Mouse (Mus musculus) liver, embryonic 13.5 days (tissue): Measurements from ENCODE around the gene Ldah. TPM values are rescaled to one million over a fixed set of nuclear protein-coding genes. Genes with fewer than 3 reads are reported as not detected.

Source experiments
- ATAC-seq: fragments of 200-750 bp; cut with Nextera tagmentation; 2 replicates; pipeline ENCODE4 v1.8.0; 2017; ENCODE audit warnings: low read depth, mild to moderate bottlenecking, moderate number of reproducible peaks, moderate library complexity
- DNase-seq: peaks from one replicate; pipeline ENCODE4 v3.0.0; 2022
- H3K27ac ChIP-seq: fragments of 300-500 bp; sonication (generic); 2 replicates; pipeline ENCODE4 v1.5.1; 2015; ENCODE audit warnings: moderate library complexity, mild to moderate bottlenecking, inconsistent platforms
- H3K27me3 ChIP-seq: fragments of 300-500 bp; sonication (generic); 2 replicates; pipeline ENCODE4 v1.6.1; 2015; ENCODE audit warnings: mild to moderate bottlenecking, inconsistent platforms
- H3K36me3 ChIP-seq: fragments of 300-500 bp; sonication (generic); 2 replicates; pipeline ENCODE4 v1.6.1; 2015; ENCODE audit warnings: mild to moderate bottlenecking, inconsistent platforms
- H3K4me1 ChIP-seq: fragments of 300-500 bp; sonication (generic); replicated peaks from 2 replicates; pipeline ENCODE4 v1.6.1; 2015; ENCODE audit warnings: inconsistent platforms
- H3K4me2 ChIP-seq: fragments of 300-500 bp; sonication (generic); 2 replicates; pipeline ENCODE4 v1.6.1; 2015; ENCODE audit warnings: inconsistent platforms, mild to moderate bottlenecking, moderate library complexity
- H3K4me3 ChIP-seq: fragments of 300-500 bp; sonication (generic); replicated peaks from 2 replicates; pipeline ENCODE4 v1.5.1; 2015; ENCODE audit warnings: mild to moderate bottlenecking, inconsistent platforms
- H3K9ac ChIP-seq: fragments of 300-500 bp; sonication (generic); 2 replicates; pipeline ENCODE4 v1.6.1; 2015; ENCODE audit warnings: mild to moderate bottlenecking, inconsistent platforms
- H3K9me3 ChIP-seq: fragments of 300-500 bp; sonication (generic); replicated peaks from 2 replicates; pipeline ENCODE4 v1.6.1; 2016; ENCODE audit warnings: inconsistent platforms
- WGBS: fragments of 180-500 bp; shearing (Covaris S2); methylation state at CpG from one replicate; pipeline ENCODE4 v1.1.7; 2015; ENCODE audit not compliant: insufficient replicate concordance; 5-methylcytosine and 5-hydroxymethylcytosine counted together
- polyA plus RNA-seq: library from polyadenylated mRNA; unstranded; fragments of >200 nt; fragmentation: Nextera tagmentation; extraction: Ambion mirVana; gene quantifications from 2 replicates; pipeline ENCODE4 v1.2.1, GENCODE M21; 2015

Ldah gene
- polyA plus RNA-seq, 1 experiment from 2014 or later, result 33.9 TPM

DNA sequence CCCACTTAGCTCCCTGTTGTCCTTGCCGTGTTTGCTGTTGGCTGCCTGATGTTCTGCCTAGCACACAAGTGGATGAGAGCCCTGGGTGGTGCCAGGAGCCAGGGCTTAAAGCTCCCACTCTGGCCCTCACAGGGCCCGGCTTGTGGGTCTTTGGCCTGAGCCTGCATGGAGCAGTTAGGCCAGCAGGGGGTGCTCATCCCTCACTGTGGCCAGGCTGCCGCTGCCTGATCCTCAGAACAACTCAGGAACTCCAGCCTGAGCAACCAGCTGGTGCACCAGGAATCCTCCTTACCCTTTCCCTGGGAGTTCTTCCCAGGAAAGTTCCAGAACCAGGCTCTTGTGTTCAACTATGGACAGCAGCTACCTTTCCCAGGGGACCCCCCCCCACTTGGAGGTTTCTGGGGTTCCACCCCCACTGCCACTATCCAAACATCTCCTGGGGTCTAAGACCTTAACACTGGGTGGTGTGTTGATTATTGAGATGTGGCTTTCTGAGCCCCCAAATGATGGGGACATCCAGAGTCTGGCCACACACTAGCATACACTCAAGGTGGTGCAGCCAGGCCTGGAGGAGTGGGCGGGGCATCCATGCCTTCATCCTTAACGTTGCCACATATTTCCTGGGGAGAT, 112.3 kb downstream of the Ldah start:
- DNase-seq (peak; percentile 31), ATAC-seq (0 out of 2 replicates have a peak, but pooled peaks have one; percentile 15)
- Histone ChIP-seq H3K4me1 (no peaks in the 10 kb centered on the region), H3K4me3 (no peak overlapping the region), H3K9ac (no peak overlapping the region), H3K27me3 (no peaks in the 10 kb centered on the region), H3K9me3 (no peaks in the 10 kb centered on the region), H3K4me2 (no peak overlapping the region), H3K27ac (no peak overlapping the region), H3K36me3 (0 out of 2 replicates have a peak, but pooled peaks cover 8% of the 10 kb centered on the region)
- 39% methylated on average over 5 of the region's 5 CpGs for WGBS

DNA sequence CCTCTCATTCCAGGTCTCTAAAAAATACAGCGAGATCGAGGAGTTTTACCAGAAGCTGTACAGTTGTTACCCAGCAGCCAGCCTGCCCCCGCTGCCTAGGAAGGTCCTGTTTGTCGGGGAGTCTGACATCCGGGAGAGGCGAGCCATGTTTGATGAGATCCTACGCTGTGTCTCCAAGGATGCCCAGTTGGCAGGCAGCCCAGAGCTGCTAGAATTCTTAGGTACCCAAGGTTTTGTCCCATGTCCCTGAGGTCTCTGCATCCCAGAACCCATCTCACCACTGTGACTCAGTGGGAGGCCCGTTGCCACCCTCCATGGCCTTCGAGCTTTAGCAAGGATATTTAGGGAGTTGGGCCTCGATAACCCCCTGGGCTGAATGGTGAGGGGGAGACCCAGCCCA, 113.6 kb downstream of the Ldah start:
- DNase-seq (no peak), ATAC-seq (no peak)
- no peak overlapping the region for H3K4me2 ChIP-seq
- no peaks in the 10 kb centered on the region for H3K9me3 ChIP-seq
- no peak overlapping the region for H3K4me3 ChIP-seq
- no peak overlapping the region for H3K9ac ChIP-seq
- H3K27me3 ChIP-seq, result no peaks in the 10 kb centered on the region
- H3K36me3 ChIP-seq, result 0 out of 2 replicates have a peak, but pooled peaks cover 8% of the 10 kb centered on the region
- H3K27ac ChIP-seq, result no peak overlapping the region
- no peaks in the 10 kb centered on the region for H3K4me1 ChIP-seq
- WGBS, result 81% methylated on average over 10 of the region's 10 CpGs

DNA sequence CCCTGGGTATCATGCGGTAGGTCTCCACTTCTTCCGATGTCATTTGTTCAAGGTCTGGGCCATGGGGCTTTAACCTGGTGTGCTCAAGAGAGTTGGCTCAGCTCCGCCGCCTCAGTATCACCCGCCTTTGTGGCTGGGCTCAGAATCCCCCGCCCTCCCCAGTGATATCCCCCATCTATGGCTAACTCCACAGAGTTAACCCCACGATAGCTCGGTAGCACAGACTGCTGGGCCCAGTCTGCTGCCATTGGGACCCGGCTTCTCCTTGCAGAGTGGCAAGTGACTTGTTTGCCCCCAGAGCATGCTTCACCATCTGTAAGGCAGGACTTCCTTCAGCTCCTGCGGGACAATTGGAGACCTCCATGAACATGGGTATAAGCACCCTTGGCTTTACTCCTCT, 116.2 kb downstream of the Ldah start:
- 0 out of 2 replicates have a peak, but pooled peaks cover 2% of the 10 kb centered on the region for H3K36me3 ChIP-seq

DNA sequence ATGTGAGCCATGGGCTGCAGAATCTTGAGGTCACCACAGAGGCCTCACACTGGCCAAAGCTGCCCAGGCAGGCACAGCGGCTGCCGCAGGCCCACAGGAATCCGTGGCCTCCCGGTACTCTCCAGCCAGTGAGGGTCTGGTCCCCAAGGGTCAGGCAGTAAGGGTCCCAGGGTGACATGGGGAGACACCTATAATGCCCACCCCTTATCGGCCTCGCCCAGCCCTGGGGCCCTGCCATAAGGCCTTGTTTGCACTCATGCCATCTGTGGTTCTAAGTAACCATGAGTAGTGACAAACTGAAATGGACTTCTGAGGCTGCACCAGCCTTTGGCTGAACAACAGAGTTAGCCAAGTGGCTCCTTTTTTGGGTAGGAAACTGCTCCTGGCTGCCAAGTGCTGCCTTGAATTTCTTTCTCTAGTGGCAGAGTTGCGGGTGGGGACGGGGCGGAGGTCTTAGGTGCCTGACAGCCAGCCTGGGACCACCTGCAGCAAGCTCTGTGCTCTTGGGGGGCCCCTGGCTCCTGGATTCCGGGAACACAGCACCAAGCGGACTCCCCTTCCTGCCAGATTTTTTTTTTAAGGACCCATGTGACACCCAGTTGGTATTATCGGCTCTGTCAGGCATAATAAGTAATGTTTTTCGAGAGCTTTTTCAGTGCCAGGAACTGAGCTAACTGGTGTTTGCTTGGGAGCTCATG, 117.5 kb downstream of the Ldah start:
- Histone ChIP-seq H3K27ac (no peak overlapping the region), H3K27me3 (no peaks in the 10 kb centered on the region), H3K4me3 (no peak overlapping the region), H3K9ac (no peak overlapping the region), H3K9me3 (no peaks in the 10 kb centered on the region), H3K36me3 (no peaks in the 10 kb centered on the region), H3K4me1 (no peaks in the 10 kb centered on the region), H3K4me2 (no peak overlapping the region)
- 77% methylated on average over 13 of the region's 13 CpGs for WGBS
- no peak for DNase-seq
- no peak for ATAC-seq

More for the DNA sequence above, 116.2 kb downstream of the Ldah start:
- no peaks in the 10 kb centered on the region for H3K9me3 ChIP-seq
- H3K27ac ChIP-seq, result no peak overlapping the region
- no peak overlapping the region for H3K4me2 ChIP-seq
- no peak overlapping the region for H3K9ac ChIP-seq
- no peak for ATAC-seq
- no peaks in the 10 kb centered on the region for H3K27me3 ChIP-seq
- DNase-seq, result no peak
- WGBS, result 74% methylated on average over 10 of the region's 10 CpGs
- H3K4me1 ChIP-seq, result no peaks in the 10 kb centered on the region
- no peak overlapping the region for H3K4me3 ChIP-seq

DNA sequence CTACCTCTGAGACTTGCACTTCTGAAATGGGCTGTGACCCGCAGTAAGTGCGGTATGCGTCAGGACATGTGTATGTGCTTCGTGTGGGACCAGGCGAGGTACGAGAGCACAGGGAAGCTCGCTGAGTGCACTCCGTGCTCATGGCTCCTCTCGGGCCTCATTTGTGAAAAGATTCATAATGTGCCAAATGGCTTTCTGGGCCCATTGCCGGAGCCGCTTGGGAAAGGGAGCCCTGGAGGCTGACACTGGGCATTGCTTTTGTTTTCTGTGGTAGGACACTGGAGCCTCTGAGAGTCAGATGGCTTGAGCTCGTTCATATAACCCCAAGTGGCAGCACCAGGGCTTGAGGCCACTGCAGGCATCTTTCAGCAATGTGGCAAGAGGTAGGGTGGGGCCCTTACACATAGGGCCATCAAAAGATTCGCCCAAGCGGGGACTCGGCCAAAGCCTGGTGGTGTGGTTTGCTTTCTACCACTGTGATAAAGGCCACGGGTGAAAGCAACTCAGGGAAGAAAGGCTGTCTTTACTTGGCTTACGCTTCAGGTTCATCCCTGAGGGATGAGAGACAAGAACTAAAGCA, 118.1 kb downstream of the Ldah start:
- no peaks in the 10 kb centered on the region for H3K36me3 ChIP-seq
- no peak overlapping the region for H3K4me2 ChIP-seq
- 85% methylated on average over 17 of the region's 17 CpGs for WGBS
- no peaks in the 10 kb centered on the region for H3K4me1 ChIP-seq
- no peak for ATAC-seq
- H3K27ac ChIP-seq, result no peak overlapping the region
- no peak overlapping the region for H3K9ac ChIP-seq
- no peak for DNase-seq
- no peaks in the 10 kb centered on the region for H3K27me3 ChIP-seq
- no peak overlapping the region for H3K4me3 ChIP-seq
- H3K9me3 ChIP-seq, result no peaks in the 10 kb centered on the region

DNA sequence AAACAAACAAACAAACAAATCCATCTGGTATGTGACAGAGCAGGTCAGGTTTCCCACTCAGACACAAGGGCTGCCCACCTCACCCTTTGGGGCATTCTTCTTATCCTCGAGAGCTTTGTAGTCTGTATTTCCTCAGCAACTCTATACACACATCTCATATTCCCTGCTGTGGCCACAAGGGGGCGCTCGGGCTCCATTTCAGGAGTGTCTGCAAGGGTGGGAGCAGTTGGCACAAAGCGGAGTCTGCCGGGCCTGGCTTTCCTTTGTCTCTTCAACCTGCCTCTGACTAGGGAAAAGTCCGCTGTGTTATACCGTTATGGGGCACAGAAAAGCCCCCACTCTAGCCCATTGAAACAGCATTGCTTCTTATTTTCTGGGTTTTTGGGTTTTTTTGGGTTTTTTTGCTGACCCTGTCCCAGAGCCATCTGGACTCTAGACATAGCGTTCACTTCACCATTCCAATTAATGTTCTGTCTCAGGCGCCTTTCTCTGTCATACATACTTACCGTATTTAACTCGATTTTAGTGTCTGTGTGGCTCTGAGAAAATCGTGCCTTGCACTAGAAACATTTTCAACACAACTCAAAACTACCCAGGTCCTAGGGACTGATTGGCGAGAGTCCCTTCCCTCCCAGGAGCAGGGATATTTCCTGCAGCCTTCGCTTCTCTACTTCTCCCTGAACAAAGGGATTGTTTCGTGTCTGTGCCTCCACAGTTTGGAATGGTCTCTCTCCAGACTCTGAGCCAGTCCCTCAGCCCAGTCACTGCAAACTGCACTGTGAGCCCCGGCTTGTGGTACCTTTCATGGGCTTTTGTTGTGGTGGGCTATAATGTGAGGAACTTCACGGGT, 119.1 kb downstream of the Ldah start:
- H3K27ac ChIP-seq, result no peak overlapping the region
- no peak overlapping the region for H3K9ac ChIP-seq
- no peaks in the 10 kb centered on the region for H3K36me3 ChIP-seq
- no peaks in the 10 kb centered on the region for H3K4me1 ChIP-seq
- DNase-seq (peak; percentile 66), ATAC-seq (peak; percentile 71)
- no peak overlapping the region for H3K4me2 ChIP-seq
- no peak overlapping the region for H3K4me3 ChIP-seq
- H3K27me3 ChIP-seq, result no peaks in the 10 kb centered on the region
- H3K9me3 ChIP-seq, result no peaks in the 10 kb centered on the region
- WGBS, result 37% methylated on average over 17 of the region's 17 CpGs

GRCm38 (mm10) chr12:8327675-8328053, 119.8 kb downstream of the Ldah start:
- WGBS, result 80% methylated on average over 1 of the region's 1 CpGs
- Histone ChIP-seq H3K4me2 (no peak overlapping the region), H3K9me3 (no peaks in the 10 kb centered on the region), H3K36me3 (no peaks in the 10 kb centered on the region), H3K9ac (no peak overlapping the region), H3K4me3 (no peak overlapping the region), H3K4me1 (no peaks in the 10 kb centered on the region), H3K27me3 (no peaks in the 10 kb centered on the region), H3K27ac (no peak overlapping the region)
- no peak for DNase-seq
- no peak for ATAC-seq

DNA sequence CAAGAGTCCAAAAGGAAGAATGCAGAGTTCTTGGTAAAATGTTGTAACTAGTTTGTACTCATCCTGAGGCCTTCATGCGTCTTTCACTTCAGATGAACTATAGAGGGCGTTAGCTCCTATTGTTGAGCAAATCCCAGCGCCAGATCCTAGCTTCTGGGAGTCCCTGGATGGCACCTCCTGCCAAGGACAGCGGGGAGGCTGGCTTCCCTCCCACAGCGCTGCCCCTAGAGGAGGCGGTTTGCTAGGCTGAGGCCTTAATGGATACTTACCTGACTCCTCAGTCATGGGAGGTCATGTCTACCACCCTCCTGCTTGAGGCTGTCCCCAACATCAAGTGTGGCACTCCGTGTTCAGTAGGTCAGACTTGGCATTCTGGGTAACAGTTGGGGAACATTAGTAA, 121.3 kb downstream of the Ldah start:
- H3K9ac ChIP-seq, result no peak overlapping the region
- no peak for ATAC-seq
- no peak overlapping the region for H3K4me3 ChIP-seq
- no peak overlapping the region for H3K27ac ChIP-seq
- WGBS, result 71% methylated on average over 7 of the region's 7 CpGs
- no peak overlapping the region for H3K4me2 ChIP-seq
- H3K27me3 ChIP-seq, result no peaks in the 10 kb centered on the region
- DNase-seq, result no peak
- H3K9me3 ChIP-seq, result no peaks in the 10 kb centered on the region
- H3K4me1 ChIP-seq, result peaks cover 3% of the 10 kb centered on the region; the same call in 1 of the 2 replicates
- H3K36me3 ChIP-seq, result no peaks in the 10 kb centered on the region

GRCm38 (mm10) chr12:8331489-8332173, 123.7 kb downstream of the Ldah start:
- Histone ChIP-seq H3K27ac (no peak overlapping the region), H3K4me3 (no peak overlapping the region), H3K27me3 (no peaks in the 10 kb centered on the region), H3K4me2 (no peak overlapping the region), H3K4me1 (peaks cover 6% of the 10 kb centered on the region), H3K9me3 (no peaks in the 10 kb centered on the region), H3K9ac (no peak overlapping the region), H3K36me3 (peaks cover 4% of the 10 kb centered on the region; the same call in 1 of the 2 replicates)
- ATAC-seq, result no peak
- no peak for DNase-seq
- WGBS, result 71% methylated on average over 14 of the region's 14 CpGs

- ATAC-seq (no peak), DNase-seq (no peak)
- H3K9ac ChIP-seq, result no peak overlapping the region
- WGBS, result 77% methylated on average over 5 of the region's 5 CpGs
- H3K36me3 ChIP-seq, result peaks cover 4% of the 10 kb centered on the region; the same call in 1 of the 2 replicates
- no peaks in the 10 kb centered on the region for H3K27me3 ChIP-seq
- H3K4me3 ChIP-seq, result no peak overlapping the region
- no peak overlapping the region for H3K4me2 ChIP-seq
- peaks cover 6% of the 10 kb centered on the region for H3K4me1 ChIP-seq
- no peaks in the 10 kb centered on the region for H3K9me3 ChIP-seq
- no peak overlapping the region for H3K27ac ChIP-seq
These were observed 124.3 kb downstream of the Ldah start for GRCm38 (mm10) chr12:8332174-8332542.

GRCm38 (mm10) chr12:8333617-8334016, 125.7 kb downstream of the Ldah start:
- ATAC-seq, result peak; percentile 69
- no peak for DNase-seq
- Histone ChIP-seq H3K4me3 (no peak overlapping the region), H3K9me3 (no peaks in the 10 kb centered on the region), H3K36me3 (peaks cover 11% of the 10 kb centered on the region; the same call in 1 of the 2 replicates), H3K27ac (no peak overlapping the region), H3K4me1 (peaks cover 6% of the 10 kb centered on the region), H3K4me2 (no peak overlapping the region), H3K27me3 (no peaks in the 10 kb centered on the region), H3K9ac (no peak overlapping the region)
- 71% methylated on average over 8 of the region's 8 CpGs for WGBS
